Mouse (Mus musculus) naive thymus-derived CD4-positive, alpha-beta T cell, adult 2 months (primary cell): Measurements from ENCODE around the gene Tnr.

Source experiments
- DNase-seq: peaks from one replicate; pipeline ENCODE4 v3.0.0-alpha.2; 2011; ENCODE audit warnings: low read depth

Tnr gene

GRCm38 (mm10) chr1:159629822-159630589 lies 106.4 kb downstream of the Tnr start:
- DNase-seq, result no peak

- DNase-seq, result no peak
These were observed 109.0 kb downstream of the Tnr start for GRCm38 (mm10) chr1:159632558-159632957.

- DNase-seq, result no peak
These were observed 115.8 kb downstream of the Tnr start for GRCm38 (mm10) chr1:159639408-159639807.

GRCm38 (mm10) chr1:159645719-159646118 lies 122.2 kb downstream of the Tnr start:
- DNase-seq, result no peak

GRCm38 (mm10) chr1:159650486-159650885 lies 126.9 kb downstream of the Tnr start:
- DNase-seq, result no peak

GRCm38 (mm10) chr1:159655241-159655640 lies 131.7 kb downstream of the Tnr start:
- no peak for DNase-seq

GRCm38 (mm10) chr1:159657856-159658542 lies 134.4 kb downstream of the Tnr start:
- DNase-seq, result no peak

GRCm38 (mm10) chr1:159660620-159661501 lies 137.3 kb downstream of the Tnr start:
- DNase-seq, result no peak

GRCm38 (mm10) chr1:159664496-159664895 lies 140.9 kb downstream of the Tnr start:
- DNase-seq, result no peak

- no peak for DNase-seq
These were observed 141.4 kb downstream of the Tnr start for GRCm38 (mm10) chr1:159664945-159665344.

- no peak for DNase-seq
These were observed 147.1 kb downstream of the Tnr start for GRCm38 (mm10) chr1:159670629-159671150.

- no peak for DNase-seq
These were observed 147.6 kb downstream of the Tnr start for GRCm38 (mm10) chr1:159671181-159671580.

- DNase-seq, result no peak
These were observed 150.7 kb downstream of the Tnr start for GRCm38 (mm10) chr1:159674240-159674639.

GRCm38 (mm10) chr1:159675472-159675871 lies 151.9 kb downstream of the Tnr start:
- no peak for DNase-seq

GRCm38 (mm10) chr1:159678221-159678935 lies 154.8 kb downstream of the Tnr start:
- no peak for DNase-seq

- no peak for DNase-seq
These were observed 157.7 kb downstream of the Tnr start for GRCm38 (mm10) chr1:159681252-159681651.

GRCm38 (mm10) chr1:159686476-159687231 lies 163.1 kb downstream of the Tnr start:
- no peak for DNase-seq

- no peak for DNase-seq
These were observed 173.1 kb downstream of the Tnr start for GRCm38 (mm10) chr1:159696717-159697116.

GRCm38 (mm10) chr1:159702038-159702437 lies 178.5 kb downstream of the Tnr start:
- DNase-seq, result peak; percentile 17

GRCm38 (mm10) chr1:159704925-159705324 lies 181.4 kb downstream of the Tnr start:
- DNase-seq, result no peak

GRCm38 (mm10) chr1:159716301-159716700 lies 192.7 kb downstream of the Tnr start:
- DNase-seq, result no peak
